Comparison of ENCODE assay signal across 26 mouse cellular contexts in genomic region chr1:45492130-45492723, GRCm38 (mm10). TPM values are rescaled to one million over a fixed set of nuclear protein-coding genes. Genes with fewer than 3 reads are reported as not detected.
DNase-seq lines count a peak whose midpoint lies in the region; TF ChIP-seq lines count a peak whose summit lies in the region.
"Had no signal": no experiment of that assay in that cellular context is flagged by ENCODE, and none has a peak within 500 bp of the region (broad histone marks: within the 10 kb centered on the region; RNA-seq: fewer than 3 reads in every experiment).

No protein-coding gene starts in this region.

- no peak for DNase-seq in gastrocnemius, adult 2 months
- DNase-seq in gastrocnemius, postnatal 10 days = no peak
- DNase-seq in right cerebral cortex, postnatal 25 days = peak; percentile 3
- DNase-seq in right cerebral cortex, postnatal 4 days = no peak
- DNase-seq in brain, adult 2 months (ENCODE audit: low read depth, low spot score) = peak; percentile 40
- DNase-seq in thymus, postnatal 10 days (ENCODE audit: low spot score in 2 of 2) = no peak
- no peak for DNase-seq in urinary bladder, postnatal 14 days (ENCODE audit: low spot score)
- DNase-seq: adrenal gland, postnatal 14 days; cerebellum, adult 11-12 months; embryo, embryonic 11 days; gastrocnemius, postnatal 25 days; heart, adult 11 months; kidney, postnatal 14 days; left cerebral cortex, postnatal 4 days; liver; lung, adult 2 months; lung, postnatal 10 days; thymus, postnatal 14 days had no signal

- no peak for TF ChIP-seq CTCF in gastrocnemius, adult 2 months (IDR thresholded peaks at IDR 0.05)

- H3K27ac ChIP-seq in gastrocnemius, adult 2 months = peak overlapping the region; percentile 20; the same call in 1 of the 2 replicates
- H3K27ac ChIP-seq: embryonic facial prominence, embryonic 12.5 days; forebrain, embryonic 15.5 days; heart, embryonic 10.5 days; heart, embryonic 15.5 days; liver, embryonic 14.5 days; macrophage; midbrain, embryonic 13.5 days had no signal

- no peak overlapping the region for H3K4me3 ChIP-seq in gastrocnemius, adult 2 months
- H3K4me3 ChIP-seq: embryonic facial prominence, embryonic 12.5 days; forebrain, embryonic 15.5 days; heart, embryonic 10.5 days; heart, embryonic 15.5 days; midbrain, embryonic 13.5 days had no signal

- intact Hi-C loops in gastrocnemius, adult 2 months (cut with DNase I) = no loop called here

RNA-seq across cellular contexts. Expression of gene Col5a2, which starts 10.9 kb away (rescaled TPM):
- 10 to 100 TPM; 14.0 to 20.6 TPM for total RNA-seq in gastrocnemius, adult 2 months (2021)
- total RNA-seq in gastrocnemius, postnatal 10 days (2021) = 100 to 1,000 TPM; 161 to 231 TPM
- total RNA-seq: megakaryocyte-erythroid progenitor cell, adult 5-6 weeks had no signal

Comparison
In these comparisons a context has a peak if more than half of its experiments do, and no peak if none do; other contexts are left out.
1. DNase-seq: peak in right cerebral cortex, postnatal 25 days (single experiment) and brain, adult 2 months (single experiment); none in gastrocnemius, adult 2 months (single experiment), gastrocnemius, postnatal 10 days (single experiment), right cerebral cortex, postnatal 4 days (single experiment), thymus, postnatal 10 days (0 of 2) and urinary bladder, postnatal 14 days (single experiment).
2. RNA of gene Col5a2, which starts 10.9 kb away (total RNA-seq): 161 to 231 TPM in gastrocnemius, postnatal 10 days; 14.0 to 20.6 TPM in gastrocnemius, adult 2 months; every median in the first group is over 4 times any median in the second.